Mouse (Mus musculus) left cerebral cortex, postnatal 14 days (tissue): ENCODE data around the gene Wdr5. TPM values are rescaled to one million over a fixed set of nuclear protein-coding genes. Genes with fewer than 3 reads are reported as not detected.

Experiments
- DNase-seq, 2 experiments: peaks; one replicate each; pipeline ENCODE4 v3.0.0; 2021 to 2022; ENCODE audit warnings: low spot score in 2 of 2, mixed read lengths in 1 of 2
- intact Hi-C: fragments of 180-260 bp; cut with DNase I; formaldehyde crosslinking; loops from one replicate; pipeline ENCODE4 v1.15.1; 2025
- total RNA-seq, 2 experiments: library from RNA; stranded (reverse); gene quantifications; 2 replicates each; pipeline ENCODE4 v1.2.3; 2021

Gene Wdr5
- total RNA-seq, 2 experiments from 2014 or later = 34.9 to 37.3 TPM

DNA sequence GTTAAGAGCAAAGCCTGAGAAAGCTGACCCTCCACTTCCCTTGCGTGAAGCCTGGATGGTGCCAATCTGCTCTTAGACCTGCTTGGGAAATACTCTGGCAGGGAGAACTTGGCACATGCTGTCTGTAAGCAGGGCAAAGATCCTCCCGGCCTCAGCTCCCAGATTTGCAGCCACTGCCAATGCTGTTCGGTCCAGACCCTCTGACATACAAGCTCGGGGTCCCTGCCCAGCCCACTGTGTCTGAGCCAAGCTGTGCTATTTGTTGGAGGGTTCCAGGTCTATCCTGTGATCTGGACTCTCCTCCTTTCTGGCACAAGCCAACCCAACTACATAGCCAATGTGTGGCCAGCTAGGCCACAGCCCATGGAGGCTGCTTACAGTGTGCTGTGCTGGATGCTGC, 61.5 kb downstream of the Wdr5 start:
- DNase-seq = no peak
- intact Hi-C loops = no loop called here

DNA sequence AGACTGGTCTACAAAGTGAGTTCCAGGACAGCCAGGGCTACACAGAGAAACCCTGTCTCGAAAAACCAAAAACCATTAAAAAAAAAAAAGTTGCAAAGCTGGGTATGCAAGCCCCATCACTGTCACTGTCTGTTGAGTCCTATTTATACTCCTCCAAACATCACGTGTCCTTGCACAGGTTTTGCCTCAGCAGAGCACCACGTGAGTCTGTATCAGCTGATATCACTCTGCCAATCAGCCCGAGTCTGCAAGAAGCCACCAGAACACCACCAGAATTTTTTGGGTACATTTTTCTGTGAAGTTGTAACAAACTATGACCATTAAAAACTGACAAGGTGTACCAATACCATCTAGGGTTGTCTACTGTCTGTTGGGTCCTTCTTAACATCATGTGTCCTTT, 63.6 kb downstream of the Wdr5 start:
- intact Hi-C loops = no loop called here
- no peak for DNase-seq

DNA sequence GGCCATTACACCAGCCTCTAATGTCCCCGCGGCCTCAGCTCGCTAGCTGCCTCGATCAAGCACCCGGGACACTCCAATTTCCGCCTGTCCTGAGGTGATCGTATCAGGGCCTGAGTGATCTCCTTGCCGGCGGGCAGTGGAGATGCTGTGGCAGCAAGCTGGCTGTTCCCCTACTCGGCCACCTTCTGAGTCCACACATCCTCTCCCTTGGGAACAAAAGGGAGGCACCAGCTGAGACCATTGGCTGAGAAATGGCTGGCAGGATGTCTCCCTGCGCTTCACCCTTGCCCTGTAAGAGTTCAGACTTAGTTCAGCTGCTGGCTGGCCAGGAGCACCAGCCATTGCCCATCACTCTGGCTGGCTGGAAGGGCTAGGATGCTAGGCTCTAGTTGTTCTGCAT, 67.2 kb downstream of the Wdr5 start:
- intact Hi-C loops = no loop called here
- no peak for DNase-seq

DNA sequence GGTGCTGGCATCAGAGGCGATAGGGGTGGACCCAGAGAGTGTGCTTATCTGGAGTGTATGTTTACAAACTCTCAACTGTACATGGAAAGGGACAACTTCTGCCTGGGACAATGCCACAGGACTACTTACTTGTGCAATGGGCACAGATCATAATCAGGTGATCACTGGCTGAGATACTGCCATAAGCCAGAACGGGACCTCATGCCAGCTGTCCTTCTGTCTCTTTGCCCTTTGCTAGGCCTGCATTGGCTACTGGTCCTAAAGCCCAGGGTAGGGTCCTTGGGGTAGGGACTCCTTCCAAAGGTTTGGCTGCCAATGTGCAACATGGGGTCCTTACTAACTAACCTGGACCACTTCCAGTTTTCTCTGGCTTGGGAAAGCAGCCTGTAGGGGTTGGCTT, 68.1 kb downstream of the Wdr5 start:
- intact Hi-C loops = no loop called here
- DNase-seq = no peak

DNA sequence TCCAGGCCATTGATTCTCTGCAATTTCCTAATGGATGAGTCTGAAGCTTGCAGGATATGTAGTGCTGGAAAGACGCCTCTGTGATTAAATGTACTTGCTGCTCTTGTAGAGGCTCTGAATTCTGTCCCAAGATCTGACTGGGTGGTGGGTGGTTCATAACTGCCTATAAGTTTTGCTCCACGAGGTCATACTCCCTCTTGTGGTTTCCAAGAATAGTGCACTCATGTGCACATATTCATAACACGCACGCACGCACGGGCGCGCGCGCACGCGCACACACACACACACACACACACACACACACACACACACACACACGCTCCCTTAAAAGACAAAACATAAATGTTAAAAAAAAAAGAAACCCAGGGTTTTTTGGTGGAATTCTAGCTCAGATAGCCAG, 69.6 kb downstream of the Wdr5 start:
- no peak for DNase-seq
- intact Hi-C loops = no loop called here

Other genes starting within 250 kb of the Wdr5 start
- gene Vav2, start 88.1 kb upstream of the Wdr5 start, total RNA-seq = 10 to 100 TPM; 15.9 to 18.9 TPM
- 10 to 100 TPM; 27.9 to 28.5 TPM for gene Brd3os, start 72.8 kb upstream of the Wdr5 start, total RNA-seq
- 10 to 100 TPM; 61.3 to 64.0 TPM for gene Brd3, start 7.5 kb upstream of the Wdr5 start, total RNA-seq
- 10 to 100 TPM; 15.6 to 16.2 TPM for gene Rxra, start 161.3 kb downstream of the Wdr5 start, total RNA-seq